Mouse (Mus musculus): ENCODE results near the gene Jhy. TPM values are rescaled to one million over a fixed set of nuclear protein-coding genes. Genes with fewer than 3 reads are reported as not detected.

The Jhy gene
- polyA plus RNA-seq, 2 experiments, result 0.04 TPM; not detected in 1

DNA sequence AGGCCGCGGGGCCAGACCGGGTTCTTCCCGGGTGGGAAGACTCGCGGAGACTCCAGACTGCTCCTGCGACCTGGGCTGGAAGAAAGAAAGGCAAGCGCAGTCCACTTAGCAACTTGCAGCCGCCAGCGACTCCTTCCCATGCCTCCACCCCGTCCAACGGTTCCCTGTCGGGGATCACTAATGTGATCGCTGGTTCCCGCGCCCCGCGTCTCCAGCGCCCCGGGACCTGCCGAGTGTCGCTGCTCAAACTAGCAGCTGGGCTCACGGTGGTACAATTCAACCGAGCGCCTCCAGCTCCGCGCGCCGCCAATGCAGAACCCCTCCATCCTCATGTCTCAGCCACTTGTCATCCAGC lies 86.1 kb downstream of the Jhy start:
- Histone ChIP-seq H3K27me3 (ENCODE audit: control insufficient read depth, insufficient read depth, low read length) (peaks cover 95% of the 10 kb centered on the region), H3K9ac (ENCODE audit: low read depth, low read length, severe bottlenecking) (no peak overlapping the region), H3K36me3 (ENCODE audit: control insufficient read depth, insufficient read depth, low read length) (no peaks in the 10 kb centered on the region), H3K4me3 (replicated peaks; ENCODE audit: low read length) (peak overlapping the region; percentile 28), H3K4me2 (replicated peaks; ENCODE audit: low read depth, low read length, severe bottlenecking) (peak overlapping the region; percentile 31), H3K9me3 (ENCODE audit: control insufficient read depth, low read length) (no peaks in the 10 kb centered on the region), H3K4me1 (ENCODE audit: control insufficient read depth, insufficient read depth, low read length) (no peaks in the 10 kb centered on the region), H3K27ac (replicated peaks; ENCODE audit: low read depth, low read length) (no peak overlapping the region)
- TF ChIP-seq POLR2A (IDR thresholded peaks at IDR 0.05; ENCODE audit: borderline replicate concordance, extremely low read depth, insufficient read depth, insufficient read length), result no peak
- no peak for DNase-seq (ENCODE audit: low spot score)
- under 1% methylated on average over 29 of the region's 29 CpGs for WGBS
- ATAC-seq (ENCODE audit: low FRiP score, low read depth), result no peak

DNA sequence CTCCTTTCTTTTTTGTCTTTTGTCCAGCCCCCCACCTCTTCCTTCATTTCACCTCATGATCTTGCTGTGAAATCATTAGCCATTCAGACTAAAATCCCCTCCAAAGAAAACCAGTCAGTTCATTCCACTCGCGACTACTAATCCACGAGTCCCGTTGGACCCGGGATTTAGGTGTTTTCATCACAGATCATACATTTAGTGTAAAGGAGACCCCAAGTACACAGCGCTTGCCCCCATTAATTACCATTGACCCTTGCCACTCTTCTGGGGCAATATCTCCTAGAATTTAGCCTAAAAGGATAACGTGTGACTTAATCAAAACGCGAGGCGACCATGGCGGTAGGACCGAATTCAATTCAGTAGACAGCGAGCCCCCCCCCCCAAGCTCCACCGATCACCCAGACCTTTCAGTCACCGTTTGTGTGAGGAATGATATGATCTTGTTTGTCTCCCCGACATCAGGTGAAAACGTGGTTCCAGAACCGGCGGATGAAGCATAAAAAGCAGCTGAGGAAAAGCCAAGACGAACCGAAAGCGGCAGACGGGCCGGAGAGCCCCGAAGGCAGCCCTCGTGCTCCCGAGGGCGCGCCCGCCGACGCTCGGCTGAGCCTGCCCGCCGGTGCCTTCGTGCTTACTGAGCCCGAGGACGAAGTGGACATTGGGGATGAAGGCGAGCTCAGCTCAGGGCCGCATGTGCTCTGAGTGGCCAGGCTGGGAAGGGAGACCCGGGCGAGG lies 86.6 kb downstream of the Jhy start:
- no peak for TF ChIP-seq POLR2A (IDR thresholded peaks at IDR 0.05; ENCODE audit: borderline replicate concordance, extremely low read depth, insufficient read depth, insufficient read length)
- no peak for DNase-seq (ENCODE audit: low spot score)
- WGBS, result 2% methylated on average over 29 of the region's 42 CpGs

DNA sequence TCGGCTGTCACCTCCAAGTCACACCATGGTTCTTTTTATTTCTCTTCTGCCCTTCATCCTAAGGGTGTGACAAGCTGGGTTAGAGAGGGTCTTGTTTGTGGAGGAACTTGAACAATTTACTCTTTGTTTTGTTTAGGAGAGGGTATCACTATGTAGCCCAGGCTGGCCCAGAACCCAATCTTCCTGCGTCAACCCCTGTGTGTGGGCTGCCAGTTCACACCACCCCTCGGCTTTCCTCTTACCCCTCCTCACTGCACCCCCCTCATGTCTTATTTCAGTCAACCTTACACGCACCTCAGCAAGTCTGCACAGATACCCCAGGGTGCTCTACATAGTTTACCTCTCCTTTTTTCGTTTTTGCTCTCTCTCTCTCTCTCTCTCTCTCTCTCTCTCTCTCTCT lies 87.2 kb downstream of the Jhy start:
- no peak for TF ChIP-seq POLR2A (IDR thresholded peaks at IDR 0.05; ENCODE audit: borderline replicate concordance, extremely low read depth, insufficient read depth, insufficient read length)
- H3K4me2 ChIP-seq (replicated peaks; ENCODE audit: low read depth, low read length, severe bottlenecking), result no peak overlapping the region
- DNase-seq (ENCODE audit: low spot score), result no peak
- no peak overlapping the region for H3K4me3 ChIP-seq (replicated peaks; ENCODE audit: low read length)
- no peak overlapping the region for H3K9ac ChIP-seq (ENCODE audit: low read depth, low read length, severe bottlenecking)
- H3K27ac ChIP-seq (replicated peaks; ENCODE audit: low read depth, low read length), result no peak overlapping the region
- H3K9me3 ChIP-seq (ENCODE audit: control insufficient read depth, low read length), result no peaks in the 10 kb centered on the region
- no peaks in the 10 kb centered on the region for H3K4me1 ChIP-seq (ENCODE audit: control insufficient read depth, insufficient read depth, low read length)
- no peaks in the 10 kb centered on the region for H3K36me3 ChIP-seq (ENCODE audit: control insufficient read depth, insufficient read depth, low read length)
- no peak for ATAC-seq (ENCODE audit: low FRiP score, low read depth)
- WGBS, result 3% methylated on average over 5 of the region's 5 CpGs
- peaks cover 99% of the 10 kb centered on the region for H3K27me3 ChIP-seq (ENCODE audit: control insufficient read depth, insufficient read depth, low read length)

More for the DNA sequence above, 86.6 kb downstream of the Jhy start:
- Histone ChIP-seq H3K9me3 (ENCODE audit: control insufficient read depth, low read length) (no peaks in the 10 kb centered on the region), H3K36me3 (ENCODE audit: control insufficient read depth, insufficient read depth, low read length) (no peaks in the 10 kb centered on the region), H3K27ac (replicated peaks; ENCODE audit: low read depth, low read length) (no peak overlapping the region), H3K4me1 (ENCODE audit: control insufficient read depth, insufficient read depth, low read length) (no peaks in the 10 kb centered on the region), H3K4me2 (replicated peaks; ENCODE audit: low read depth, low read length, severe bottlenecking) (peak overlapping the region; percentile 31), H3K9ac (ENCODE audit: low read depth, low read length, severe bottlenecking) (no peak overlapping the region), H3K4me3 (replicated peaks; ENCODE audit: low read length) (peak overlapping the region; percentile 28), H3K27me3 (ENCODE audit: control insufficient read depth, insufficient read depth, low read length) (peaks cover 96% of the 10 kb centered on the region)
- ATAC-seq (ENCODE audit: low FRiP score, low read depth), result no peak

DNA sequence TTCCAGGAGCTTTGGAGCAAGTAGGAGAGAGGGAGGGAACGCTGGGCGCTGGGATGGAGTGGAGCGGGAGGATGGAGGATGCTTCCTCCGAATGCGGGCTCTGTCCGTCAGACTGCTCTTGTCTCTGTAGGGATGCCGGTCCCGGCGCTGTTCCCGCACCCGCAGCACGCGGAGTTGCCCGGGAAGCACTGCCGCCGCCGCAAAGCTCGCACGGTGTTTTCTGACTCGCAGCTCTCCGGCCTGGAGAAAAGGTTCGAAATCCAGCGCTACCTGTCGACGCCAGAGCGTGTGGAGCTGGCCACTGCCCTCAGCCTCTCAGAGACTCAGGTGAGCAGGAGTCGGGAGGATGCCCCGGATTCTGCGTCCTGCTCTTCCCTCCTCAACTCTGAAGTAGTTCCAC lies 87.8 kb downstream of the Jhy start:
- Histone ChIP-seq H3K27ac (replicated peaks; ENCODE audit: low read depth, low read length) (no peak overlapping the region), H3K4me2 (replicated peaks; ENCODE audit: low read depth, low read length, severe bottlenecking) (no peak overlapping the region), H3K9ac (ENCODE audit: low read depth, low read length, severe bottlenecking) (no peak overlapping the region), H3K4me1 (ENCODE audit: control insufficient read depth, insufficient read depth, low read length) (no peaks in the 10 kb centered on the region), H3K27me3 (ENCODE audit: control insufficient read depth, insufficient read depth, low read length) (peaks cover 99% of the 10 kb centered on the region), H3K9me3 (ENCODE audit: control insufficient read depth, low read length) (no peaks in the 10 kb centered on the region), H3K4me3 (replicated peaks; ENCODE audit: low read length) (no peak overlapping the region), H3K36me3 (ENCODE audit: control insufficient read depth, insufficient read depth, low read length) (no peaks in the 10 kb centered on the region)
- DNase-seq (ENCODE audit: low spot score) (no peak), ATAC-seq (ENCODE audit: low FRiP score, low read depth) (no peak)
- no peak for TF ChIP-seq POLR2A (IDR thresholded peaks at IDR 0.05; ENCODE audit: borderline replicate concordance, extremely low read depth, insufficient read depth, insufficient read length)
- WGBS, result 1% methylated on average over 29 of the region's 29 CpGs

DNA sequence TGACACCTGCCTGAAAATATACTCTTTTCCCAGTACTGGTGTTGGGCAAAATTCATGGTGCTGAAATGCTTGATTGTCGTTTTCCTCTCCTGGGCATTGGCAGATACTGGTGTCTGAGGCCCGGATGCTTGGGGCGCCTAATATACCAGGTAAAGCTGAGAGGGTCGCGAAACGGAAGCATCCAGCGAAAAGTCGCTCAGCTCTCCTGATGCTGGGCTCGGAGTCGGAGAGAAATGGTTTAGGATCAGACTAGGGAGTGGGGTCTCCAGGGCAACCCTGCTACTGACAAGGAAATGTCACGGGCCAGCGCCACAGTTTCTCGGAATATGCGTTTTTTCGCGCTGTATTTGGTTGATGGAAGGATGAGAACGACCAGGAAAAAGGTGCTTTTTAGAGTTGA lies 88.5 kb downstream of the Jhy start:
- ATAC-seq (ENCODE audit: low FRiP score, low read depth) (no peak), DNase-seq (ENCODE audit: low spot score) (no peak)
- Histone ChIP-seq H3K9me3 (ENCODE audit: control insufficient read depth, low read length) (no peaks in the 10 kb centered on the region), H3K4me1 (ENCODE audit: control insufficient read depth, insufficient read depth, low read length) (no peaks in the 10 kb centered on the region), H3K9ac (ENCODE audit: low read depth, low read length, severe bottlenecking) (no peak overlapping the region), H3K27ac (replicated peaks; ENCODE audit: low read depth, low read length) (no peak overlapping the region), H3K27me3 (ENCODE audit: control insufficient read depth, insufficient read depth, low read length) (peaks cover 97% of the 10 kb centered on the region), H3K36me3 (ENCODE audit: control insufficient read depth, insufficient read depth, low read length) (no peaks in the 10 kb centered on the region), H3K4me2 (replicated peaks; ENCODE audit: low read depth, low read length, severe bottlenecking) (no peak overlapping the region), H3K4me3 (replicated peaks; ENCODE audit: low read length) (no peak overlapping the region)
- 3% methylated on average over 17 of the region's 17 CpGs for WGBS
- TF ChIP-seq POLR2A (IDR thresholded peaks at IDR 0.05; ENCODE audit: borderline replicate concordance, extremely low read depth, insufficient read depth, insufficient read length), result no peak
